9 mouse cellular contexts compared by ENCODE assay signal in the genomic region with DNA sequence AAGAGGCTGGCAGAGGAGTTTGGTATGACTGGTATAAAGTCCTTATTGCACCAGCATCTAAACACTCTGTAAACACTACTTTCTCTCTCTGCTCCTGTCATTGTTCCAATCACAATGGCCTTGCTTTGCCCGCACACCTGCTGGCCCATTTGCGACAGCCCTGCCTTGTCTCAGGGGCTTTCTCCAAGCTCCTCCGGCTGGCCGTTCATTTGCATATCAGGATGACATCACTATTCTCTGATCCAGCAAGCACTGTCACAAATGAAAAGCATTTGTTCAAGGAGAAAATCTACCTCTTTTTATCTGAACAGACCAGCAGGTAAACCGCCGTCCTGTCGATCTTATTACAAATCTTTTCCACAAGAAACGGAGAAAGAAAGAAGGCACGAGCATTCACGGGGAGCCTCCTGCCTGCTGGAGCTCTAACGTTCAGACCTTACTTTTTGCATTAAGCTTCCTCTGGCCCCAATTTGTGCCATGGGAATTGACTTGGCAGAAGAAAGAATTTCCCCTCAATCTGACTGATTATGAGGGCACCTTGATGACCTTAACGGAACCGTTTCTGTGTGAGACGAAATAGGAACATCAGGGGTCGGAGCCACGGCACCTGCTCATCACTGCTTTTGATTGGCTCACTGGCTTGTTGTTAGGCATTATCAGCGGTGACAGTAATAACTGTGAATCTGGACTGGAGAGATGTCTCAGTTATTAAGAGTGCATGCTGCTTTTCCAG. TPM values are rescaled to one million over a fixed set of nuclear protein-coding genes. Genes with fewer than 3 reads are reported as not detected.
A peak's percentile ranks its signal among the peaks of the same experiment; 100 is the strongest.
DNase-seq lines count a peak whose midpoint lies in the region; ATAC-seq and TF ChIP-seq lines count a peak whose summit lies in the region.
"Had no signal": no experiment of that assay in that cellular context is flagged by ENCODE, and none has a peak within 500 bp of the region (broad histone marks: within the 10 kb centered on the region; RNA-seq: fewer than 3 reads in every experiment).

No protein-coding gene starts in this region.

- H3K27ac ChIP-seq in embryonic facial prominence, embryonic 14.5 days (replicated peaks; ENCODE audit: low read depth, low read length) = no peak overlapping the region
- no peak overlapping the region for H3K27ac ChIP-seq in hindbrain, embryonic 14.5 days
- no peak overlapping the region for H3K27ac ChIP-seq in stomach, postnatal 0 days (replicated peaks)

- H3K9ac ChIP-seq in embryonic facial prominence, embryonic 14.5 days (ENCODE audit: low read depth, low read length) = no peak overlapping the region
- peak overlapping the region; percentile 3; the same call in 1 of the 2 replicates for H3K9ac ChIP-seq in hindbrain, embryonic 14.5 days
- no peak overlapping the region for H3K9ac ChIP-seq in stomach, postnatal 0 days (ENCODE audit: low read length)

- H3K4me1 ChIP-seq in embryonic facial prominence, embryonic 14.5 days (ENCODE audit: control insufficient read depth, insufficient read depth, low read length) = peaks cover 14% of the 10 kb centered on the region
- H3K4me1 ChIP-seq in hindbrain, embryonic 14.5 days (replicated peaks; ENCODE audit: control insufficient read depth, insufficient read depth, low read length) = peaks cover 4% of the 10 kb centered on the region; the same call in 1 of the 2 replicates
- H3K4me1 ChIP-seq in stomach, postnatal 0 days (replicated peaks; ENCODE audit: control insufficient read depth, insufficient read depth) = no peaks in the 10 kb centered on the region

- no peaks in the 10 kb centered on the region for H3K27me3 ChIP-seq in embryonic facial prominence, embryonic 14.5 days (replicated peaks; ENCODE audit: control insufficient read depth, insufficient read depth, low read length)
- H3K27me3 ChIP-seq in hindbrain, embryonic 14.5 days (ENCODE audit: control insufficient read depth, insufficient read depth, low read length) = no peaks in the 10 kb centered on the region
- H3K27me3 ChIP-seq in stomach, postnatal 0 days (ENCODE audit: control insufficient read depth, insufficient read depth, low read length) = no peaks in the 10 kb centered on the region

- no peak overlapping the region for H3K4me3 ChIP-seq in embryonic facial prominence, embryonic 14.5 days (ENCODE audit: low read depth, low read length)
- peak overlapping the region; percentile 21 for H3K4me3 ChIP-seq in hindbrain, embryonic 14.5 days (replicated peaks; ENCODE audit: low read length)
- no peak overlapping the region for H3K4me3 ChIP-seq in stomach, postnatal 0 days (ENCODE audit: low read depth, low read length)
- H3K4me3 ChIP-seq: myocyte had no signal

- TF ChIP-seq EP300 in stomach, postnatal 0 days (optimal IDR thresholded peaks at IDR 0.05) = no peak

- H3K36me3 ChIP-seq in embryonic facial prominence, embryonic 14.5 days (ENCODE audit: control insufficient read depth, insufficient read depth, low read length) = no peaks in the 10 kb centered on the region
- no peaks in the 10 kb centered on the region for H3K36me3 ChIP-seq in hindbrain, embryonic 14.5 days (replicated peaks; ENCODE audit: control insufficient read depth, insufficient read depth)
- H3K36me3 ChIP-seq in stomach, postnatal 0 days (ENCODE audit: control insufficient read depth, insufficient read depth, low read length) = no peaks in the 10 kb centered on the region

- H3K9me3 ChIP-seq in embryonic facial prominence, embryonic 14.5 days (ENCODE audit: control insufficient read depth, low read length) = no peaks in the 10 kb centered on the region
- H3K9me3 ChIP-seq in hindbrain, embryonic 14.5 days (ENCODE audit: control insufficient read depth, low read length) = no peaks in the 10 kb centered on the region
- no peaks in the 10 kb centered on the region for H3K9me3 ChIP-seq in stomach, postnatal 0 days (ENCODE audit: control insufficient read depth, low read length)

- TF ChIP-seq CTCF in stomach, postnatal 0 days (IDR thresholded peaks at IDR 0.05; ENCODE audit: low read depth) = no peak

- peak overlapping the region; percentile 28; the same call in 1 of the 2 replicates for H3K4me2 ChIP-seq in embryonic facial prominence, embryonic 14.5 days (ENCODE audit: low read depth, low read length)
- H3K4me2 ChIP-seq in hindbrain, embryonic 14.5 days (replicated peaks) = peak overlapping the region; percentile 47
- H3K4me2 ChIP-seq in stomach, postnatal 0 days (replicated peaks; ENCODE audit: low read depth) = no peak overlapping the region

- ATAC-seq in cerebellum, adult (ENCODE audit: insufficient number of reproducible peaks, low FRiP score, low TSS enrichment) = no peak
- peak; percentile 22; the same call in 1 of the 2 replicates for ATAC-seq in embryonic facial prominence, embryonic 14.5 days (ENCODE audit: low read depth)
- ATAC-seq in hindbrain, embryonic 14.5 days (ENCODE audit: low FRiP score) = 0 out of 2 replicates have a peak, but pooled peaks have one; percentile 69
- no peak for ATAC-seq in stomach, postnatal 0 days (ENCODE audit: low FRiP score, low TSS enrichment)

- DNase-seq in cerebellum, postnatal 36 days = peak; percentile 9 to 11
- DNase-seq in A20 (ENCODE audit: low read depth, low spot score) = peak; percentile 42
- DNase-seq in embryonic facial prominence, embryonic 14.5 days (ENCODE audit: low spot score) = no peak
- no peak for DNase-seq in hindbrain, embryonic 14.5 days (ENCODE audit: low spot score)
- DNase-seq in urinary bladder, postnatal 14 days (ENCODE audit: low spot score) = no peak
- no peak for DNase-seq in spleen, postnatal 4 days (ENCODE audit: low spot score in 2 of 2)
- no peak for DNase-seq in stomach, postnatal 0 days (ENCODE audit: low spot score)

- 18% methylated on average over 17 of the region's 17 CpGs for WGBS in embryonic facial prominence, embryonic 14.5 days
- WGBS in hindbrain, embryonic 14.5 days = 13% methylated on average over 17 of the region's 17 CpGs
- 48% methylated on average over 17 of the region's 17 CpGs for WGBS in stomach, postnatal 0 days

RNA-seq across cellular contexts. Expression of gene Gpr88, which starts 30.6 kb away (rescaled TPM):
- polyA plus RNA-seq in embryonic facial prominence, embryonic 14.5 days (2014; fragmentation: Nextera tagmentation; extraction: Ambion mirVana) = 0.93 and 2.5 TPM in 2 replicates
- 6.8 and 7.4 TPM in 2 replicates for polyA plus RNA-seq in hindbrain, embryonic 14.5 days (2014; fragmentation: Nextera tagmentation; extraction: Ambion mirVana)
- polyA plus RNA-seq in stomach, postnatal 0 days (2015; fragmentation: Nextera tagmentation; extraction: Ambion mirVana) = 1.1 and 1.4 TPM in 2 replicates
- polyA plus RNA-seq: myocyte had no signal

Comparison
In these comparisons a context has a peak if more than half of its experiments do, and no peak if none do; other contexts are left out.
1. DNase-seq: peak in cerebellum, postnatal 36 days (2 of 2) and A20 (single experiment); none in embryonic facial prominence, embryonic 14.5 days (single experiment), hindbrain, embryonic 14.5 days (single experiment), urinary bladder, postnatal 14 days (single experiment), spleen, postnatal 4 days (0 of 2) and stomach, postnatal 0 days (single experiment).
2. ATAC-seq: peak in embryonic facial prominence, embryonic 14.5 days (single experiment) and hindbrain, embryonic 14.5 days (single experiment); none in cerebellum, adult (single experiment) and stomach, postnatal 0 days (single experiment).